Mouse (Mus musculus) midbrain, embryonic 12.5 days (tissue): ENCODE data around the gene Hbq1a. TPM values are rescaled to one million over a fixed set of nuclear protein-coding genes. Genes with fewer than 3 reads are reported as not detected.
"Not testable (repeated sequence)": the region's sequence is repeated elsewhere in the genome, so short reads cannot be mapped to it uniquely, and the experiment has no call there.

Experiments
- ATAC-seq: fragments of 200-750 bp; cut with Nextera tagmentation; 2 replicates; pipeline ENCODE4 v1.8.0; 2017; ENCODE audit warnings: low read depth, moderate TSS enrichment, moderate library complexity; ENCODE audit not compliant: low FRiP score
- H3K27ac ChIP-seq: fragments of 300-500 bp; sonication (generic); replicated peaks from 2 replicates; pipeline ENCODE4 v1.5.1; 2016; ENCODE audit warnings: mild to moderate bottlenecking
- H3K27me3 ChIP-seq: fragments of 300-500 bp; sonication (generic); 2 replicates; pipeline ENCODE4 v1.6.1; 2016; ENCODE audit warnings: mild to moderate bottlenecking
- H3K36me3 ChIP-seq: fragments of 300-500 bp; sonication (generic); 2 replicates; pipeline ENCODE4 v1.6.1; 2016
- H3K4me1 ChIP-seq: fragments of 300-500 bp; sonication (generic); 2 replicates; pipeline ENCODE4 v1.6.1; 2016
- H3K4me2 ChIP-seq: fragments of 300-500 bp; sonication (generic); replicated peaks from 2 replicates; pipeline ENCODE4 v1.6.1; 2016; ENCODE audit warnings: mild to moderate bottlenecking, moderate library complexity
- H3K4me3 ChIP-seq: fragments of 300-500 bp; sonication (generic); 2 replicates; pipeline ENCODE4 v1.5.1; 2016; ENCODE audit warnings: mild to moderate bottlenecking
- H3K9ac ChIP-seq: fragments of 300-500 bp; sonication (generic); replicated peaks from 2 replicates; pipeline ENCODE4 v1.6.1; 2016; ENCODE audit warnings: mild to moderate bottlenecking, moderate library complexity
- H3K9me3 ChIP-seq: fragments of 300-500 bp; sonication (generic); 2 replicates; pipeline ENCODE4 v1.6.1; 2016; ENCODE audit warnings: mild to moderate bottlenecking
- WGBS: fragments of 180-500 bp; shearing (Covaris S2); methylation state at CpG from one replicate; pipeline ENCODE4 v1.1.7; 2016; 5-methylcytosine and 5-hydroxymethylcytosine counted together
- polyA plus RNA-seq: library from polyadenylated mRNA; unstranded; fragments of >200 nt; fragmentation: Nextera tagmentation; extraction: Ambion mirVana; gene quantifications from 2 replicates; pipeline ENCODE4 v1.2.1, GENCODE M21; 2016

Gene Hbq1a
- 0.75 and 0.92 TPM in 2 replicates for polyA plus RNA-seq

DNA sequence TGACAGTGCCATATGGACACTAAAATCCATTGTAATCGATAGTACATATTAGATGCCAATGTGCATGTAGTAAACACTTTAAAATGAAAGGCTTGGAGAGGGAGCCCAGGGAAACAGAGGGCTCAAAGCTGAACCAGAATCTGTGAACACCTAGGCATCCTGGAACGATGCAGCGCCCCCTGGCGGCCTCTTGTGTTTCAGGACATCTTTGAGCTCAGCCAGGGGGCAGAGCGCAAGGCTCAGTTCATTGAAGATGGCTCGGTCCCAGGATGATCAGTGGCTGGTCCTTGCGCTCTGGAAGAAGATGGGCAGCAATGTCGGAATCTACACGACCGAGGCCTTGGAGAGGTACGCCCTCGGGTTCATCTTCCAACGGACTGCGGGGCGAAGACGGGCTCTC, at the start of gene Hbq1a:
TSS of gene Hbq1a (plus strand) at position 205 of the 400 bp plus-strand sequence.
- ATAC-seq, result peak; percentile 63
- H3K36me3 ChIP-seq, H3K27ac ChIP-seq, H3K4me1 ChIP-seq, H3K9me3 ChIP-seq, H3K9ac ChIP-seq: not testable (repeated sequence)
- 7% methylated on average over 16 of the region's 16 CpGs for WGBS
- Histone ChIP-seq H3K4me2 (peak within 1 kb of the TSS; percentile 48), H3K27me3 (peaks cover 19% of the 10 kb centered on the region), H3K4me3 (peak within 1 kb of the TSS; percentile 22; the same call in 1 of the 2 replicates)

GRCm38 (mm10) chr11:32250880-32251763, 48.7 kb upstream of the Hbq1a start:
- ATAC-seq, result no peak
- Histone ChIP-seq H3K9me3 (no peaks in the 10 kb centered on the region), H3K4me1 (no peaks in the 10 kb centered on the region), H3K36me3 (peaks cover 57% of the 10 kb centered on the region), H3K27me3 (no peaks in the 10 kb centered on the region), H3K9ac (no peak overlapping the region), H3K27ac (no peak overlapping the region), H3K4me2 (no peak overlapping the region), H3K4me3 (no peak overlapping the region)
- 88% methylated on average over 8 of the region's 8 CpGs for WGBS

DNA sequence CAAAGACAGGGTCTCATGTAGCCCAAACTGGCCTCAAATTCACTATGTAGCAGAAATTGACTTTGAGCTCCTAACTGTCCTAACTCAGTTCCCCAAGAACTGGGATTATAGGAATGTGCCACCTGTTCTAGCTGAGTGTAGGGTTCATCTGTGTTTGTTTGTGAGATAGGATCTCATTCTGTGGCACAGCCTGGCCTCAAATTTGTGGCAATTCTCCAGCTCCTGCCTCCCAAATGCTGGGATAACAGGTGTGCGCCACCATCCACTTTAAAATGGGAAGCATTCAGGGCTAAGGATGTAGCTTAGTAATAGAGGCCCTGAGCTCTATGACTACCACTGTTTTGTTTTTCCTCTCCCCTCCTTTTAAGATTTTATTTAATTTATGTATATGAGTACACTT, 46.7 kb upstream of the Hbq1a start:
- H3K4me2 ChIP-seq, result no peak overlapping the region
- no peaks in the 10 kb centered on the region for H3K9me3 ChIP-seq
- H3K27ac ChIP-seq, result no peak overlapping the region
- peaks cover 39% of the 10 kb centered on the region for H3K36me3 ChIP-seq
- H3K27me3 ChIP-seq, result no peaks in the 10 kb centered on the region
- no peak overlapping the region for H3K9ac ChIP-seq
- no peaks in the 10 kb centered on the region for H3K4me1 ChIP-seq
- WGBS, result 86% methylated on average over 1 of the region's 1 CpGs
- no peak overlapping the region for H3K4me3 ChIP-seq
- ATAC-seq, result no peak

- H3K27me3 ChIP-seq, result no peaks in the 10 kb centered on the region
- H3K9me3 ChIP-seq, result no peaks in the 10 kb centered on the region
- no peak overlapping the region for H3K4me2 ChIP-seq
- WGBS, result 93% methylated on average over 1 of the region's 1 CpGs
- no peak overlapping the region for H3K4me3 ChIP-seq
- H3K36me3 ChIP-seq, result peaks cover 33% of the 10 kb centered on the region
- no peak overlapping the region for H3K9ac ChIP-seq
- no peaks in the 10 kb centered on the region for H3K4me1 ChIP-seq
- H3K27ac ChIP-seq, result no peak overlapping the region
- ATAC-seq, result no peak
Observed at GRCm38 (mm10) chr11:32256146-32256545, 43.7 kb upstream of the Hbq1a start.

GRCm38 (mm10) chr11:32256566-32256965, 43.3 kb upstream of the Hbq1a start:
- no peak overlapping the region for H3K9ac ChIP-seq
- no peak for ATAC-seq
- H3K4me2 ChIP-seq, result no peak overlapping the region
- no peaks in the 10 kb centered on the region for H3K9me3 ChIP-seq
- no peak overlapping the region for H3K27ac ChIP-seq
- H3K4me3 ChIP-seq, result no peak overlapping the region
- 88% methylated on average over 3 of the region's 3 CpGs for WGBS
- H3K27me3 ChIP-seq, result no peaks in the 10 kb centered on the region
- H3K4me1 ChIP-seq, result no peaks in the 10 kb centered on the region
- peaks cover 33% of the 10 kb centered on the region for H3K36me3 ChIP-seq

DNA sequence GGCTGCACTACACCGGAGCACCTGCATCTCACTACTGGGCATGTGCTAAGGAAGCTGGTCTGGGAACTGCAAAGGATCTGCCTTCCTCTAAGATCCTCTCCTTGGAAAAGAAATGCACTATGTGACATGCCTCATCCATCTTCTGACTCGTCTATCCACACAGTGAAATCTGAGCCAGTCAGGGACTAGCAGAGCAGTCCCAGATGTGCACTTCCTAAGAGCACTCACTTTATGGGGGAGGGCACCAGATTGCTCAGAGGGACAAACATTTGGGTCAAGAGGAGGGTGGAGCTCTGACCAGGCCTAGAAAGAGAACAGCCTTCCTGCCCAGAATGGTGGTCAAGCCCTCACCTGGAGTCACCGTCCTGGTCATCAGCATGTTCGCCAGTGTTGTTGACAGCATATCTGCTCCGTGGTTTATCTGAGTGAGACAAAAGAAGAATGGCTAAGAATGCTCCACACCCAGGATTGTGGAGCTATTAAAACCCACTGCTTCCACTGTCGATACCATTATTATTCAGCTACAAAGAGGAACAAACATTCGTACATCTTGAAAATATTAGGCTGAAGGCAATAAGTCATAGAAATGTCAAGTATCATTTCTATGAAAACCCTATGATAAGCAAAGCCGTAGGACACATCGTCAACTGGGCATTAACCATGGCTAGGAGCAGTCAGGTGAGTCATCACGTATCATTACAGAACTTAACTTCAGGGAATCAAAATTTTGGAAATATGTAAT, 37.0 kb upstream of the Hbq1a start:
- Histone ChIP-seq H3K9me3 (no peaks in the 10 kb centered on the region), H3K4me2 (no peak overlapping the region), H3K27me3 (no peaks in the 10 kb centered on the region), H3K36me3 (peaks cover 24% of the 10 kb centered on the region), H3K4me1 (peaks cover 10% of the 10 kb centered on the region), H3K27ac (no peak overlapping the region), H3K4me3 (no peak overlapping the region), H3K9ac (no peak overlapping the region)
- no peak for ATAC-seq
- 93% methylated on average over 10 of the region's 10 CpGs for WGBS

- H3K4me1 ChIP-seq, result peaks cover 14% of the 10 kb centered on the region
- H3K9ac ChIP-seq, result no peak overlapping the region
- H3K36me3 ChIP-seq, result peaks cover 21% of the 10 kb centered on the region
- 94% methylated on average over 3 of the region's 3 CpGs for WGBS
- H3K4me3 ChIP-seq, result no peak overlapping the region
- no peaks in the 10 kb centered on the region for H3K9me3 ChIP-seq
- H3K27ac ChIP-seq, result no peak overlapping the region
- H3K27me3 ChIP-seq, result peaks cover 9% of the 10 kb centered on the region; the same call in 1 of the 2 replicates
- no peak overlapping the region for H3K4me2 ChIP-seq
- no peak for ATAC-seq
Observed at GRCm38 (mm10) chr11:32265117-32265738, 34.6 kb upstream of the Hbq1a start.

DNA sequence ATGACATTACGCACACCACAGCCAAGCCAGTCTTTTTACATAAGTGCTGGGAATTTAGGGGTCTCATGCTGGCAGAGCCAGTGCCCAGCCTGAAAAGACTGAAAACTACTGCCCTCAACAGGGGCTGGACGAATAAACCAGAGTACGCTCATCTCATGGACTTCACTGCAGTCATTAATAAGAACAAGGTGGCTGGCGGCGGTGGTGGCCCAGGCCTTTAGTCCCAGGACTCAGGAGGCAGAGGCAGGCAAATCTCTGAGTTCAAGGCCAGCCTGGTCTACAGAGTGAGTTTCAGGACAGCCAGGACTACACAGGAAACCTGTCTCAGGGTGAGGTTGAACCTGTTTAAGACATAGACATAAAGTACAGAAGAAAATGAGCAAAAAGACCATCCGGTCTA, 33.7 kb upstream of the Hbq1a start:
- ATAC-seq, result no peak
- Histone ChIP-seq H3K4me3 (no peak overlapping the region), H3K27me3 (peaks cover 10% of the 10 kb centered on the region; the same call in 1 of the 2 replicates), H3K9me3 (no peaks in the 10 kb centered on the region), H3K9ac (no peak overlapping the region; the same call in 1 of the 2 replicates), H3K4me1 (peaks cover 14% of the 10 kb centered on the region), H3K36me3 (peaks cover 12% of the 10 kb centered on the region; the same call in 1 of the 2 replicates), H3K27ac (no peak overlapping the region), H3K4me2 (no peak overlapping the region)
- WGBS, result 95% methylated on average over 6 of the region's 6 CpGs

- Histone ChIP-seq H3K4me1 (peaks cover 14% of the 10 kb centered on the region), H3K4me3 (peak overlapping the region; percentile 81), H3K27ac (peak overlapping the region; percentile 97), H3K9ac (peak overlapping the region; percentile 93), H3K27me3 (peaks cover 14% of the 10 kb centered on the region; the same call in 1 of the 2 replicates), H3K9me3 (no peaks in the 10 kb centered on the region), H3K36me3 (peaks cover 10% of the 10 kb centered on the region; the same call in 1 of the 2 replicates), H3K4me2 (peak overlapping the region; percentile 63)
- ATAC-seq, result no peak; the same call in 1 of the 2 replicates
- WGBS, result 33% methylated on average over 6 of the region's 6 CpGs
Observed at GRCm38 (mm10) chr11:32266776-32267175, 33.1 kb upstream of the Hbq1a start.

DNA sequence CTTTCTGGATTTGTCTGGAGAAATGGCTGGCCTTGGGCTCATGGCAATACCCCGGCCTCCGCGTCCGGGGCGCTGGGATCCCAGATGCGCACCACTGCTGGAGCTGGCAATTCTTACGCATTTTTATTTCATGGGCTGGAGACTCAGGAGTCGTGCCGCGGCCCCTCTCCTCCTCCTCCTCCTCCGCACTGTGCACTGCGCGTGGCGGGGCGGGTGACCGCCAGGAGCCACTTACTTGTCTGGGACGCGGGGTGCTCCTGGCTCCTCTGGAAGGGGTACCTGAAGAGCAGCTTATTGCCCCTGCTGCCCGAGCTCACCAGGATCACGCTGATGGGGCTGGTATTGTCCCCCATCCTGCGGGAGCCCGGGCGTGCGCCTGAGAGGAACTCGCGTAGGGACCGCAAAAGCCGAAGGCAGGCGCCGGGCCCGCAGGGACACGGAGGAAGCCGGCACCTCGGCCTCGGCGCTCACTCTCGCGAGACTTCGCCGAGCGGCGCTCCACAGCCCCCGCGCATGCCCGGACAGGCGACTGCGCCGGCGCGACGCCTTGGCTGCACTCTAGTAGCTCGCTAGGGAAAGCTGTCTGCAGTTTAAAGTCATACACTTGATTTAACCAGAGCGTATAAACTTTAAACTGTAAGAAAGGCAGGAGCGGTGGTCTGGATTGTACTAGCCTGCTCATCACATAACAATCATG, 32.5 kb upstream of the Hbq1a start, which contains the start of gene Nprl3:
TSS of gene Nprl3 (minus strand) at position 520 of the 697 bp plus-strand sequence.
- H3K27ac ChIP-seq, result peak within 1 kb of the TSS; percentile 97
- peak; percentile 99 for ATAC-seq
- H3K9me3 ChIP-seq, result no peaks in the 10 kb centered on the region
- WGBS, result under 1% methylated on average over 54 of the region's 54 CpGs
- peak within 1 kb of the TSS; percentile 93 for H3K9ac ChIP-seq
- peaks cover 14% of the 10 kb centered on the region; the same call in 1 of the 2 replicates for H3K27me3 ChIP-seq
- H3K4me3 ChIP-seq, result peak within 1 kb of the TSS; percentile 81
- peak within 1 kb of the TSS; percentile 63 for H3K4me2 ChIP-seq
- H3K36me3 ChIP-seq, result peaks cover 5% of the 10 kb centered on the region; the same call in 1 of the 2 replicates
- H3K4me1 ChIP-seq, result peaks cover 14% of the 10 kb centered on the region

DNA sequence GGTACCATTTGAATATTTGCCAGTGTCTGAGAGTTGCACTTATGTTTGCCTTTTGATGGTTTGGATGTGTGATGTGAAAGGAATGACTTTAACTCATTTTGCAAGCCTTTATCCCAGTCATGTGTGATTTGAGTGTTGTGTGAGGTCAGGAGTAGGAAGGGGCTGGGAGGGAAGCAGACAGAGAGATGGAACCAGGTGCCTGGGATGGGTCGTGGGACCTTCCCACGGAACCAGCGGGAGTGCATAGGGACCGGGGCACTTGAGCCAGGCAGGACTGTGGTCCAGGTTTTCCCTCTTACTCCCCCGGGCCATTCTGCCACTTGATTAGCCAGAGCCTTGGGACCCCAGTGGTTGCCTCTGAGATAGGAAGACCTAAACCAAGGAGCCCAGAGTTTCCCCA, 31.9 kb upstream of the Hbq1a start:
- H3K27me3 ChIP-seq, result peaks cover 14% of the 10 kb centered on the region; the same call in 1 of the 2 replicates
- no peaks in the 10 kb centered on the region for H3K9me3 ChIP-seq
- peak; percentile 42 for ATAC-seq
- peak overlapping the region; percentile 97 for H3K27ac ChIP-seq
- peak overlapping the region; percentile 81 for H3K4me3 ChIP-seq
- H3K4me1 ChIP-seq, result peaks cover 14% of the 10 kb centered on the region
- H3K9ac ChIP-seq, result peak overlapping the region; percentile 93
- WGBS, result 26% methylated on average over 5 of the region's 5 CpGs
- H3K4me2 ChIP-seq, result peak overlapping the region; percentile 63
- H3K36me3 ChIP-seq, result no peaks in the 10 kb centered on the region
